Mouse (Mus musculus) thymus, postnatal 14 days (tissue): ENCODE results near the gene Igfals.

Source experiments
- DNase-seq: peaks from one replicate; pipeline ENCODE4 v3.0.0; 2021

The Igfals gene

DNA sequence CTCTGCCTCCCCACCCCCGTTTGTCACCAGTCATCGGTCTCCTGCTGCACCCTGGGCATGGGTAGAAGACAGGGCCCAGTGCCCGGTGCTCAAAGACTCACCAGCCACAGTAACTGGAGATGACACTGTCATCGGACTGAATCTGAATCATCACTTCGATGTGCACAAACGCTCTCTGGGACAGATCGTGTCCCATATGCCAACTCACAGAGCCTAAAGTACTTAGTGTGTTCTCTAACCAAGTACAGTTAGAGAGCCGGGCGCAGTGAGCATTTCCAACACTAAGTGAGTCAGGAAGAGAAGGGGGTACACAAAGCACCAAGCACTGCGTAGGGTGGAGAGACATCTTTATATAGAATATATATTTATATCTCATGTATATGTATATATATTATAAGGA is 2.1 kb downstream of the Igfals start:
- no peak for DNase-seq

- DNase-seq, result no peak
Observed at GRCm38 (mm10) chr17:24873695-24874404, 8.1 kb downstream of the Igfals start.

DNA sequence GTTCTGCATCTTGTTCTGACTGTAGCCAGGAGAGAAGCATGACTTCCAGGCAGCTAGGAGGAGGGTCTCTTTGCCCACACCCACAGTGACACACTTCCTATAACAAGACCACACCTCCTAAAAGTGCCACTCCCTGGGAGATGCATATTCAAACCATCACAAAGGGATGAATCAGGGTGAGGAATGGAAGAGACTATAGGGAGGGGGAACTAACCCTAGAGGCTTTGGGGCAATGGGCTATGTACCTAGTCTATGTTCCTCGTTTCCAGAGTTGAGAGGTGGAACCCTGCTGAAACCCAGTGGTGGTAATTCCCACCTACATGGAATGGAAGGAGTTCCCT is 8.6 kb downstream of the Igfals start:
- no peak for DNase-seq

- no peak for DNase-seq
Observed at GRCm38 (mm10) chr17:24874989-24875388, 9.2 kb downstream of the Igfals start.

GRCm38 (mm10) chr17:24877336-24878116 is 11.7 kb downstream of the Igfals start:
- no peak for DNase-seq

GRCm38 (mm10) chr17:24878117-24878397 is 12.3 kb downstream of the Igfals start:
- peak; percentile 68 for DNase-seq

- no peak for DNase-seq
Observed at GRCm38 (mm10) chr17:24878531-24878930, 12.7 kb downstream of the Igfals start.

DNA sequence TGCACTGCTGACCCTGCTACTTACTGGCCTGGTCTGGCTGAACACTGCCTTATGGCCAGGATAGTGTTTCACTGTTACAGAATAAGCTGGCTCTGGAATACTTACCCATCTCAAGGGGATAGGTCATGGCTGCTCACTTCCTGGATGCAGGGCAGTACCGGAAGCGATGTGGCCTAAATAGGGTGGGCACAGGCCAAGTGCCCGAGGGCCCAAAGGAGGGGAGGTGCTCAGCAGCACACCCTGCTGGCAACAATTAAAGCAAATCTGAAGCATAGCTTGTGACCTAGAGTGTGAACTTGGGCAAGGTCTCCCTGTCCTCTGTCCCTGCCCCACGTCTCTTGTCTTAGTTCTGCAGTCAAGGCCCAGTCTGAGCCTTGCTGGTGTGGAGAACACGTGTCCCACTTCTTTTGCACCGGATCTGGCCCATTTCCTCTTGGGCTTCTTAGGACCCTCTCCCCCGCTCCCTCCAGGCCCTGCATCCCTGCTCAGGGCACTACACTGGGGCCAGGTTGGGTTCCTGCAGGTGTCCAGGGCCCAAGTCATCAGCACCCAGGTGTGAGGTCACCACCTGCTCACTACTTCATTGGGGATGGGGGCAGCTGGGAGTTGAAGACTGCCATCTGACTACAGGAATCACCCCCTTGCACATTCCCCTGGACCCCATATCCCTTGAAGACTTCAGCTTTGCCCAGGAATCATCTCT is 16.1 kb downstream of the Igfals start:
- DNase-seq, result peak; percentile 54

DNA sequence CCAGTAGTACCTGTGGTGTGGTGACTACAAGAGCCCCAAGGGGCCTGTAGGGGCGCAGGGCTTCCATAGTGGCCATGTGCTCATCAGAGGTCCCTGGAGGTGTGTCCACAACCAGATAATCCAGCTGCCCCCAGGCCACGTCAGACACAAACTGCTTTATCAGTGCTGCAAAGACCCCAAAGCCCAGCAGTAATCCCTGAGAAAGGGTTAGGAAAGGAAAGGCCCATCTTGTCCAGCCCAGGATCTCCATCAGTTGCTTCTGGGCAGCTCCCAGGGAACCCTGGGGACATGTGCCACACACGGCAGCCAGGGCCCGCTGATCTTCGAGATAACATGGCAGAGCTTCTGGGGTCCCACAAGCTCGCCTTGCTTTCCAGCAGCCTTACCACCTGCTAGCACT is 18.6 kb downstream of the Igfals start:
- DNase-seq, result no peak

DNA sequence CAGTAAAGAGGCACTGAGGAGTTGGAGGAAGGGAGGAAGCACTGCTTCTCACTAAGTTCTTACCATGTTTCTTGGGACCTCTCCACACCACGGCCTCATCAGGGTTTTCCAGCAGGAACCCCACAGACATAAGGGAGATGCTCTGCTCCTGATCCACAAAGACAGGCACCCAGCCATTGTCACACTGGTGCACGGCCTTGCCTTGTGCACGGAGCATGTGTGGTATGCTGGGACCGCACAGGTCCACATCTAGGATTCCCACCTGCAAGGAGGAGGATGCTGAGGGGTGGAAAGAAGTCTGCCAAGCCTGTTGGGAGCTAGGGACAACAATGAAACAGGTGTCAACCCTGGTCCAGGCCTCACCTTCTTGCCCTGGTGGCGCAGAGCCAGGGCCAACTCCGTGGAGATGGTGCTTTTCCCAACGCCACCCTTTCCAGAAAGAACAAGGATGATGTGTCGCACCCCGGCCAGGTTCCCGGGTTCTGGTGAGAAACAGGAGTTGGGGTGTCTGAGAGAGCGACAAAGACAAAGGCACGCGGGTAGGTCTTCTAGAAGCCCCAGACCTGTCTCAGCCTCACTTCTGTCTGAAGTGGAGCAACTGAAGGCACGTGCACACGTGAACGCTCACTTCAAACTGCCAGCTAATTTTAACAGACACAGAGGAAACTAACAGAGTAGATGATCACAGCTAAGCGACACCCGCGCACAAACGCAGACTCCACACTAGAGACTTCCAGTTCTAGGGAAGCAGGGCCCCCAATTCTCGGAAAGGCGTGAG is 19.7 kb downstream of the Igfals start:
- DNase-seq, result no peak

DNA sequence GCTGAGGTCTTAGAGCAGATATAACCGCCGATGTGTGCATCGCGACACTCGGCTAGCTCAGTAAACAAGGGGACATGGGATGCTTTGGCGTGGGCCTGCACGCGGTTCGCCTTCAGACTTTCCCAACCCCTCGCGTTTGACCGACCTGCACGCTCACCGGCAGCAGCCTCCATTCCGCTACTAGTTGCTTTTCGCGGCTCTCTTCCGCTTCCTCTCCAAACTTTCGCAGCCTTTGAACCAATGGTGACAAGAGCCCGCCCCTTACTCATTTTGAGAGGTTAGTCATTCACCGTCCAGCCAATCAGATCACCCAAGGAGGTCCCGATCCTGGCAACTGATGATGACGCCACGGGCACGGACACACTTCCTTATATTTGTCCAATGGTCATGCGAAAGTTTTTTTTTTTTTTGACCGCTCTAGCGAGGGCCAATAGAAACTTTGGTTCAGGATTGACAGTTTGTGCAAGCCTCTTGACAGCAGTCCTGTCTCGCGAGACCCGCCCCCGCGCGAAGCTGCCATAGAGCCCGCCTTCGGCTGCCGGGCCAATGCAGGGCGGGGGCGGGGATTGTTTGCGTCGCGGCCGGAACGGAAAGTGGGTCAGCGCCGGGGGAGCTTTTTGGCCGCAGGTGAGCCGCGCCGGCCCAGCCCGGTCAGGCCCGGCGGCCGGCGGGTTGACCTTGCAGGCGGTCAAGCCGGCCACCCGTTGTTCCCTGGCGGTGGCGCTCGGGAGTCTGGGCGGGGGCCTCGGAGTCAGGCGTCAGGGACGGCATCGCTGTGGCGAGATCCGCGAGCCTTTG is 20.5 kb downstream of the Igfals start, which contains the start of the genes Nubp2 and Spsb3:
Gene Nubp2 (minus strand): TSS at position 216 of the 798 bp plus-strand sequence.
Gene Spsb3 (plus strand): TSS at position 510 of the 798 bp plus-strand sequence.
- peak; percentile 98 for DNase-seq

GRCm38 (mm10) chr17:24886932-24887271 is 21.1 kb downstream of the Igfals start:
- DNase-seq, result no peak

DNA sequence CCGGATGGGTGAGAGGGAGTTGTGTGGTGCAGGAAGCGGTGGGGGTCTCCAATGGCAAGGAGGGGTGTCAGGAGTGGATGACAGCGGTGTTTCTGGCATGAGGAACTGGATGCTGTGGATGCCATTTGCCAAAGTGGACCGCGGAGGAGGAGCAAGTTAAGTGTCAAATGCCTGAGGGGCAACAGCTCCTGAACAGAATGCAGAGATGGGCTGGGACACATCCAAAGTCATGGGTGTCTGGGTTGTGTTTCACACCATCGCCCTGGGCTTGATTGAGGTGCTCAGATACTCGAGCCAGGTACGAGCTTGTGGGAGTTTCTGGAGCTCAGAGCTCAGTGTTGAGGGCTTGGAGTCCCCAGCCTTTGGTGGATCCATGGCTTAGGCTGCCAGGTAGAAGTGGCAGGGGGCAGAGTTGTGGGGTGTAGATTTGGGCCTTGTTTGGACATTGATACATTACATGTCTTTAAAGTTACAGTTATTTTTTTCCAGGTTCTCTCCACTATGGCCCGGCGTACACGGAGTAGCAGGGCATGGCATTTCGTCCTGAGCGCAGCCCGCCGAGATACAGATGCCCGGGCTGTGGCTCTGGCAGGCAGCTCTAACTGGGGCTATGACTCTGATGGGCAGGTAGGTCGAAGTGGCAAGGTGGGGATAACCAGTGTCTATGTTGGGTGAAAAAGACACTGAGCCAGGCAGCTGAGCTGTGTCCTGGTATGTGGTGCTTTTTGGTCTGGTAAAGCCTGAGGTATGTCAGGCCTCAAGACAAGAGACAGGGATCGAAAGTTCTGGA is 21.7 kb downstream of the Igfals start:
- DNase-seq, result peak; percentile 40

- no peak for DNase-seq
Observed at GRCm38 (mm10) chr17:24888862-24889261, 23.1 kb downstream of the Igfals start.

GRCm38 (mm10) chr17:24890151-24891092 is 24.6 kb downstream of the Igfals start:
- DNase-seq, result no peak

DNA sequence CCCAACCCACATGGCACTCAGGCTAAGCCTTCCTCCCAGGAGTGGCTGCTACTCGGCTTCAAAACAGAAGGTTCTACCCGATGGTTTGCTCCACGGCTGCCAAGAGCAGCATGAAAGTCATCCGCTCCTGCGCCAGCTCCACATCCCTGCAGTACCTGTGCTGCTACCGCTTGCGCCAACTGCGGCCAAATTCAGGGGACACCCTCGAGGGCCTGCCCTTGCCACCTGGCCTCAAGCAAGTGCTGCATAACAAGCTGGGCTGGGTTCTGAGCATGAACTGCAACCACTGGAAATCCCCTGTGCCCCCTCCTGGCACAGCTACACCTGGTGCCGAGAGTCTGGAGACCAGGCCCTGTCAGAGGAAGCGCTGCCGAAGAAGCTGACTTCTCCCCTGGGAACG is 25.5 kb downstream of the Igfals start:
- DNase-seq, result no peak

GRCm38 (mm10) chr17:24892785-24893184 is 27.0 kb downstream of the Igfals start:
- DNase-seq, result no peak

- DNase-seq, result no peak
Observed at GRCm38 (mm10) chr17:24893276-24893675, 27.5 kb downstream of the Igfals start.

GRCm38 (mm10) chr17:24894061-24894994 is 28.5 kb downstream of the Igfals start:
- DNase-seq, result no peak
